Mouse (Mus musculus) cortical plate, adult 2 months (tissue): ENCODE results near the gene Actl11.

Source experiments
- CTCF ChIP-seq: fragments of 200-500 bp; IDR thresholded peaks from 2 replicates; pipeline ENCODE4 v1.5.1; 2011; ENCODE audit warnings: mild to moderate bottlenecking, control low read depth, low read length; ENCODE audit not compliant: insufficient read depth; ENCODE audit errors: extremely low read depth
- POLR2A ChIP-seq: fragments of 200-500 bp; IDR thresholded peaks from 2 replicates; pipeline ENCODE4 v1.6.1; 2011; ENCODE audit warnings: mild to moderate bottlenecking, low read length, control low read depth; ENCODE audit not compliant: insufficient read depth; ENCODE audit errors: extremely low read depth

- TF ChIP-seq POLR2A (no peak), CTCF (no peak)
These were observed 40.3 kb downstream of the Actl11 start for GRCm38 (mm10) chr9:107968531-107968930.
